Mouse (Mus musculus): ENCODE data around the gene Slc35e3.

- TF ChIP-seq MYOD1 (IDR thresholded peaks at IDR 0.05; ENCODE audit: control insufficient read depth, insufficient read length, low read depth) (no peak), CTCF (IDR thresholded peaks at IDR 0.05; ENCODE audit: control insufficient read depth, insufficient read depth, insufficient read length) (no peak)
These were observed 48.5 kb downstream of the Slc35e3 start for GRCm38 (mm10) chr10:117697561-117698115.
